Mouse (Mus musculus): ENCODE results near the gene Hmga2.

Hmga2 gene

GRCm38 (mm10) chr10:120424015-120424414 is 52.3 kb downstream of the Hmga2 start:
- DNase-seq (ENCODE audit: low read depth, low spot score) = no peak

- no peak for DNase-seq (ENCODE audit: low read depth, low spot score)
Measured at GRCm38 (mm10) chr10:120423256-120423655, 53.0 kb downstream of the Hmga2 start.

- DNase-seq (ENCODE audit: low read depth, low spot score) = no peak
Measured at GRCm38 (mm10) chr10:120422820-120423219, 53.4 kb downstream of the Hmga2 start.

GRCm38 (mm10) chr10:120422050-120422449 is 54.2 kb downstream of the Hmga2 start:
- no peak for DNase-seq (ENCODE audit: low read depth, low spot score)

GRCm38 (mm10) chr10:120420971-120421629 is 55.2 kb downstream of the Hmga2 start:
- no peak for DNase-seq (ENCODE audit: low read depth, low spot score)

- no peak for DNase-seq (ENCODE audit: low read depth, low spot score)
Measured at GRCm38 (mm10) chr10:120418738-120419523, 57.3 kb downstream of the Hmga2 start.

- DNase-seq (ENCODE audit: low read depth, low spot score) = no peak
Measured at GRCm38 (mm10) chr10:120418211-120418610, 58.1 kb downstream of the Hmga2 start.

GRCm38 (mm10) chr10:120417488-120418118 is 58.7 kb downstream of the Hmga2 start:
- peak; percentile 72 for DNase-seq (ENCODE audit: low read depth, low spot score)

- DNase-seq (ENCODE audit: low read depth, low spot score) = no peak
Measured at GRCm38 (mm10) chr10:120417116-120417487, 59.2 kb downstream of the Hmga2 start.

GRCm38 (mm10) chr10:120416628-120417027 is 59.6 kb downstream of the Hmga2 start:
- DNase-seq (ENCODE audit: low read depth, low spot score) = no peak

- no peak for DNase-seq (ENCODE audit: low read depth, low spot score)
Measured at GRCm38 (mm10) chr10:120412215-120412614, 64.1 kb downstream of the Hmga2 start.

- no peak for DNase-seq (ENCODE audit: low read depth, low spot score)
Measured at GRCm38 (mm10) chr10:120410958-120411357, 65.3 kb downstream of the Hmga2 start.

- no peak for DNase-seq (ENCODE audit: low read depth, low spot score)
Measured at GRCm38 (mm10) chr10:120409131-120409530, 67.1 kb downstream of the Hmga2 start.

GRCm38 (mm10) chr10:120407230-120407629 is 69.0 kb downstream of the Hmga2 start:
- no peak for DNase-seq (ENCODE audit: low read depth, low spot score)

- no peak for DNase-seq (ENCODE audit: low read depth, low spot score)
Measured at GRCm38 (mm10) chr10:120406038-120406437, 70.2 kb downstream of the Hmga2 start.

GRCm38 (mm10) chr10:120405322-120405721 is 70.9 kb downstream of the Hmga2 start:
- no peak for DNase-seq (ENCODE audit: low read depth, low spot score)

GRCm38 (mm10) chr10:120402966-120403365 is 73.3 kb downstream of the Hmga2 start:
- no peak for DNase-seq (ENCODE audit: low read depth, low spot score)

GRCm38 (mm10) chr10:120401787-120402186 is 74.5 kb downstream of the Hmga2 start:
- DNase-seq (ENCODE audit: low read depth, low spot score) = no peak

GRCm38 (mm10) chr10:120399846-120400510 is 76.3 kb downstream of the Hmga2 start:
- DNase-seq (ENCODE audit: low read depth, low spot score) = no peak

GRCm38 (mm10) chr10:120398745-120399144 is 77.5 kb downstream of the Hmga2 start:
- no peak for DNase-seq (ENCODE audit: low read depth, low spot score)

- DNase-seq (ENCODE audit: low read depth, low spot score) = no peak
Measured at GRCm38 (mm10) chr10:120397211-120397631, 79.0 kb downstream of the Hmga2 start.

GRCm38 (mm10) chr10:120395550-120395949 is 80.7 kb downstream of the Hmga2 start:
- DNase-seq (ENCODE audit: low read depth, low spot score) = no peak

All from embryo, embryonic 11.5 days (tissue).